8 mouse cellular contexts compared by ENCODE assay signal in the genomic region with DNA sequence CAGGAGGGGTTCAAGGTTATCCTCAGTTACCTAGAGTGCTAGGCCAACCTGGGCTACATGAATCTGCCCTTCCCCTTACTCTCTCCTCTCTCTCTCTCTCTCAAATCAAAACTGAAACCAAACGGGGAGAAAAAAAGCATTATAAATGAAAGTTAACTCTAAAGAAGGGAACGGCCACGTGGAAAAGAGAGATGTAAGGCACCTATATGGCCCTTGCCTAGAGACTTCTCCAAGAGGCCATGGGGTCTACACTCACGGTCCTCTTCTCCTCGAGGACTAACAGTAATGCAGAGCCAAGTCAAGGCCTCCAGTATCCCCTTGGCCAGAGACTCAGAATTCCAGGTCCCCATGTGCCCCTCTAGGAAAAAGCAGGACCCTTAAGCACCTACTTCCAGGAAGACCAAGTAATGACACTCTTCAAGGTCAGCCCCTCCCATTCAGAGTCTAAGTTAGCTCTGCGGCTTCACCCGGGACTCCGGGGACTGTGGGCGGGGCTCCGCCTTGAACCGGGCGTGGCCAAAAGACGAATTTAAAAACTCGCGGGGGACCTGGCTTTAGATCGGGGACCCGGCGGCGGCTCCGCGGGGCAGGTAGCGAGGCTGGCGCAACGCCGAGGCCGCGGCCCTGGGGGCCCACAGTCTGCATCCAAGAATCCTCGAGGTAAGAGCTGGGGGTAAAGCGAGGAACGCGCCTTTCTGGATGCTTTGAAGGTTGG. TPM values are rescaled to one million over a fixed set of nuclear protein-coding genes. Genes with fewer than 3 reads are reported as not detected.
DNase-seq lines count a peak whose midpoint lies in the region; ATAC-seq and TF ChIP-seq lines count a peak whose summit lies in the region.

A gene (plus strand): TSS at position 558 of the 715 bp plus-strand sequence.

- peak; percentile 48 to 52 for DNase-seq in frontal cortex, postnatal 36 days (ENCODE audit: low spot score in 2 of 2)
- no peak for DNase-seq in frontal cortex, postnatal 10 days (ENCODE audit: low spot score in 2 of 2)
- peak; percentile 33 for DNase-seq in brain, embryonic 14.5 days (ENCODE audit: low read depth)
- peak; percentile 40 for DNase-seq in forebrain, embryonic 10.5 days (ENCODE audit: extremely low spot score, low spot score)
- DNase-seq in layer of hippocampus, postnatal 10 days (ENCODE audit: low spot score in 2 of 2): peak; percentile 38 to 52
- DNase-seq in spleen, adult 18-20 months: peak; percentile 93 to 97

- peak within 1 kb of the TSS; percentile 85 for H3K27ac ChIP-seq in forebrain, embryonic 10.5 days

- H3K4me1 ChIP-seq in forebrain, embryonic 10.5 days: peaks cover 26% of the 10 kb centered on the region

- peak within 1 kb of the TSS; percentile 75 for H3K4me3 ChIP-seq in forebrain, embryonic 10.5 days

- WGBS in forebrain, embryonic 10.5 days: 10% methylated on average over 31 of the region's 31 CpGs

- no peak for TF ChIP-seq POLR2A in brain, embryonic 14.5 days (IDR thresholded peaks at IDR 0.05; ENCODE audit: borderline replicate concordance, extremely low read depth, insufficient read depth, insufficient read length, poor library complexity, severe bottlenecking)

- H3K27me3 ChIP-seq in forebrain, embryonic 10.5 days (ENCODE audit: poor library complexity, severe bottlenecking): peaks cover 34% of the 10 kb centered on the region

- H3K36me3 ChIP-seq in forebrain, embryonic 10.5 days (replicated peaks): peaks cover 22% of the 10 kb centered on the region

- peaks cover 7% of the 10 kb centered on the region; the same call in 1 of the 2 replicates for H3K9me3 ChIP-seq in forebrain, embryonic 10.5 days

- no peak for TF ChIP-seq CTCF in brain, embryonic 14.5 days (IDR thresholded peaks at IDR 0.05; ENCODE audit: borderline replicate concordance, extremely low read depth, insufficient read depth, insufficient read length)

- peak; percentile 18 to 26; a peak in 3 of 4 replicates for ATAC-seq in hematopoietic stem cell, adult 5-6 weeks (replicated peaks in 1 of 2; ENCODE audit: insufficient read depth in 1 of 2, low FRiP score in 2 of 2, low TSS enrichment in 1 of 2, low read depth in 1 of 2, poor library complexity in 2 of 2, severe bottlenecking in 2 of 2)
- ATAC-seq in megakaryocyte-erythroid progenitor cell, adult 5-6 weeks (replicated peaks; ENCODE audit: low FRiP score, low TSS enrichment, poor library complexity, severe bottlenecking): peak; percentile 55

RNA-seq across cellular contexts. Expression of the gene that starts here (rescaled TPM):
- 2.3 and 3.6 TPM in 2 replicates for polyA plus RNA-seq in brain, embryonic 14.5 days (2012; rRNA removed)
- polyA plus RNA-seq in forebrain, embryonic 10.5 days (2016; fragmentation: Nextera tagmentation; extraction: Ambion mirVana): 1.3 and 1.5 TPM in 2 replicates
- total RNA-seq in hematopoietic stem cell, adult 5-6 weeks (2017): 40.3 and 45.4 TPM in 2 replicates
- total RNA-seq in layer of hippocampus, postnatal 10 days (2021): 1 to 10 TPM; 2.2 to 3.0 TPM
- 0.89 and 9.0 TPM in 2 replicates for total RNA-seq in megakaryocyte-erythroid progenitor cell, adult 5-6 weeks (2014; fragmentation: Nextera tagmentation)
- total RNA-seq in megakaryocyte-erythroid progenitor cell, adult 5-6 weeks (2017): 0.80 and 3.1 TPM in 2 replicates

Comparison
In these comparisons a context has a peak if more than half of its experiments do, and no peak if none do; other contexts are left out.
1. DNase-seq: peak in frontal cortex, postnatal 36 days (2 of 2), brain, embryonic 14.5 days (single experiment), forebrain, embryonic 10.5 days (single experiment), layer of hippocampus, postnatal 10 days (2 of 2) and spleen, adult 18-20 months (2 of 2); none in frontal cortex, postnatal 10 days (0 of 2).